15 mouse cellular contexts compared by ENCODE assay signal in the genomic region with DNA sequence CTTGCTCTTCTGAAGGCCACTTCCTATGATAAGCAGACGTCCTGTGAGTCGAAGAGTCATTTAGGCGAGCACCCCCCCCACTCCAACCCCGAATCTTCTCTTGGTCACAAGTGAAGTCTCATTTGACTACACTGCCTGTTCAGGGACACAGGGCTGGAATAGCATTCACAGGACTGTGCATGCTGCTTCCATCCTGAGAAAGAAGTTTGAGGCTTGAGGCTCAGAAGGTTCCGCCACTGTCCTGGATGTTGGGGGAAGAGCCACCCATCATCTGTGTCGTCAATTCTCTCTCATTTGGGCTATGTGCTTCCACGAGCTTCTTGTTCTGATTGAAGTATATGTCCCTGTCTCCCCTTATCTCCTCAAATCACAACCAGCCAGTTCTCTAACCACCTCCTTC.
"Had no signal": no experiment of that assay in that cellular context is flagged by ENCODE, and none has a peak within 500 bp of the region (broad histone marks: within the 10 kb centered on the region; RNA-seq: fewer than 3 reads in every experiment).

No protein-coding gene starts in this region.

- H3K9ac ChIP-seq: kidney, embryonic 15.5 days; limb, embryonic 13.5 days; liver, embryonic 14.5 days; midbrain, embryonic 15.5 days; neural tube, embryonic 13.5 days had no signal

- H3K4me3 ChIP-seq: kidney, embryonic 15.5 days; limb, embryonic 13.5 days; midbrain, embryonic 15.5 days; neural tube, embryonic 13.5 days had no signal

- DNase-seq: kidney, adult 2 months; kidney, postnatal 14 days; layer of hippocampus, adult 9-11 months; layer of hippocampus, postnatal 36 days; lung, adult 18-20 months; retina, postnatal 1 day; right cerebral cortex, postnatal 4 days; spleen, adult 18-20 months; thymus, adult 18-20 months; thymus, postnatal 14 days had no signal

- H3K9me3 ChIP-seq: kidney, embryonic 15.5 days; limb, embryonic 13.5 days; midbrain, embryonic 15.5 days; neural tube, embryonic 13.5 days had no signal

- H3K27me3 ChIP-seq: kidney, embryonic 15.5 days; limb, embryonic 13.5 days; midbrain, embryonic 15.5 days; neural tube, embryonic 13.5 days had no signal

- H3K27ac ChIP-seq: kidney, embryonic 15.5 days; limb, embryonic 13.5 days; liver, embryonic 14.5 days had no signal

- H3K4me2 ChIP-seq: kidney, embryonic 15.5 days; limb, embryonic 13.5 days; midbrain, embryonic 15.5 days had no signal

- H3K36me3 ChIP-seq: kidney, embryonic 15.5 days; limb, embryonic 13.5 days; midbrain, embryonic 15.5 days; neural tube, embryonic 13.5 days had no signal
